Comparison of ENCODE assay signal across 8 mouse cellular contexts in genomic region chr19:15985172-15985713, GRCm38 (mm10). TPM values are rescaled to one million over a fixed set of nuclear protein-coding genes. Genes with fewer than 3 reads are reported as not detected.
DNase-seq lines count a peak whose midpoint lies in the region; ATAC-seq and TF ChIP-seq lines count a peak whose summit lies in the region.

No protein-coding gene starts in this region.

- no peak for TF ChIP-seq EP300 in heart, adult 2 months (IDR thresholded peaks at IDR 0.05; ENCODE audit: insufficient read depth, low read depth, low read length)

- ATAC-seq in forebrain, embryonic 11.5 days (replicated peaks; ENCODE audit: low FRiP score): no peak
- ATAC-seq in liver, embryonic 12.5 days: no peak; the same call in 1 of the 2 replicates

- WGBS in heart, adult 2 months: 27% methylated on average over 10 of the region's 10 CpGs
- 29% methylated on average over 10 of the region's 10 CpGs for WGBS in forebrain, embryonic 11.5 days
- WGBS in liver, embryonic 12.5 days (ENCODE audit: insufficient replicate concordance): 25% methylated on average over 10 of the region's 10 CpGs

- peak overlapping the region; percentile 57 for H3K4me2 ChIP-seq in forebrain, embryonic 11.5 days (ENCODE audit: low read depth, low read length, severe bottlenecking)
- peak overlapping the region; percentile 92 for H3K4me2 ChIP-seq in liver, embryonic 12.5 days

- H3K79me3 ChIP-seq in C2C12 (ENCODE audit: low read depth): peaks cover 3% of the 10 kb centered on the region

- peak overlapping the region; percentile 32 for H3ac ChIP-seq in C2C12 (ENCODE audit: control insufficient read depth, insufficient read length, low read depth)

- DNase-seq in heart, adult 2 months: no peak
- DNase-seq in heart, postnatal 14 days: no peak
- DNase-seq in forebrain, embryonic 11.5 days (ENCODE audit: low spot score): no peak
- no peak for DNase-seq in embryo, embryonic 9.5 days (ENCODE audit: extremely low spot score)
- DNase-seq in adrenal gland, postnatal 4 days (ENCODE audit: low spot score in 2 of 2): no peak
- DNase-seq in B cell, adult 2 months: no peak

- H3K27me3 ChIP-seq in heart, adult 2 months (ENCODE audit: control insufficient read depth, insufficient read depth, low read length): no peaks in the 10 kb centered on the region
- H3K27me3 ChIP-seq in C2C12 (ENCODE audit: control insufficient read depth, insufficient read depth, insufficient read length): no peaks in the 10 kb centered on the region
- H3K27me3 ChIP-seq in forebrain, embryonic 11.5 days (ENCODE audit: control insufficient read depth, insufficient read depth, low read length): no peaks in the 10 kb centered on the region
- no peaks in the 10 kb centered on the region for H3K27me3 ChIP-seq in liver, embryonic 12.5 days (replicated peaks)

- H3K36me3 ChIP-seq in heart, adult 2 months (ENCODE audit: control insufficient read depth, insufficient read depth, low read length): no peaks in the 10 kb centered on the region
- H3K36me3 ChIP-seq in C2C12 (ENCODE audit: control insufficient read depth, insufficient read depth): no peaks in the 10 kb centered on the region
- no peaks in the 10 kb centered on the region for H3K36me3 ChIP-seq in forebrain, embryonic 11.5 days (ENCODE audit: control insufficient read depth, insufficient read depth, low read length)
- peaks cover 10% of the 10 kb centered on the region; the same call in 1 of the 2 replicates for H3K36me3 ChIP-seq in liver, embryonic 12.5 days

- no peak for TF ChIP-seq CTCF in heart, adult 2 months (IDR thresholded peaks at IDR 0.05)
- TF ChIP-seq CTCF in C2C12 (IDR thresholded peaks at IDR 0.05; ENCODE audit: control insufficient read depth, insufficient read depth, insufficient read length): no peak

- peaks cover 1% of the 10 kb centered on the region; the same call in 1 of the 2 replicates for H3K4me1 ChIP-seq in heart, adult 2 months (ENCODE audit: control insufficient read depth, insufficient read depth, low read length)
- 0 out of 2 replicates have a peak, but pooled peaks cover 6% of the 10 kb centered on the region for H3K4me1 ChIP-seq in forebrain, embryonic 11.5 days (replicated peaks; ENCODE audit: control insufficient read depth, insufficient read depth, low read length)
- H3K4me1 ChIP-seq in liver, embryonic 12.5 days: peaks cover 24% of the 10 kb centered on the region

- H3K4me3 ChIP-seq in heart, adult 2 months: peak overlapping the region; percentile 93
- H3K4me3 ChIP-seq in C2C12 (ENCODE audit: insufficient read depth, poor library complexity, severe bottlenecking): peak overlapping the region; percentile 71
- H3K4me3 ChIP-seq in forebrain, embryonic 11.5 days (ENCODE audit: low read depth, low read length): peak overlapping the region; percentile 88
- H3K4me3 ChIP-seq in liver, embryonic 12.5 days: peak overlapping the region; percentile 82

- no peaks in the 10 kb centered on the region for H3K9me3 ChIP-seq in forebrain, embryonic 11.5 days (ENCODE audit: control insufficient read depth, low read length)
- no peaks in the 10 kb centered on the region for H3K9me3 ChIP-seq in liver, embryonic 12.5 days (replicated peaks)

- intact Hi-C loops in heart, adult 2 months (cut with DNase I): no loop called here
- intact Hi-C loops in heart, postnatal 14 days (cut with DNase I): no loop called here

- no peak overlapping the region for H3K9ac ChIP-seq in heart, adult 2 months (ENCODE audit: low read depth, low read length)
- H3K9ac ChIP-seq in forebrain, embryonic 11.5 days (ENCODE audit: low read length): peak overlapping the region; percentile 95
- peak overlapping the region; percentile 86; the same call in 1 of the 2 replicates for H3K9ac ChIP-seq in liver, embryonic 12.5 days

- TF ChIP-seq POLR2A in heart, adult 2 months (IDR thresholded peaks at IDR 0.05; ENCODE audit: insufficient read depth, low read depth, low read length): no peak

- peak overlapping the region; percentile 70; the same call in 1 of the 2 replicates for H3K27ac ChIP-seq in heart, adult 2 months
- no peak overlapping the region; the same call in 1 of the 2 replicates for H3K27ac ChIP-seq in forebrain, embryonic 11.5 days (ENCODE audit: low read depth, low read length)
- no peak overlapping the region for H3K27ac ChIP-seq in liver, embryonic 12.5 days

- no peaks in the 10 kb centered on the region for H3K79me2 ChIP-seq in heart, adult 2 months (replicated peaks; ENCODE audit: control insufficient read depth, insufficient read depth, low read length)
- peaks cover 19% of the 10 kb centered on the region for H3K79me2 ChIP-seq in C2C12 (ENCODE audit: control insufficient read depth, insufficient read depth)

TF ChIP-seq in C2C12, 6 proteins besides CTCF, POLR2A, EP300 and RAD21:
- TF ChIP-seq USF1 (IDR thresholded peaks at IDR 0.05; ENCODE audit: low read depth): no peak
- TF ChIP-seq FOSL1 (IDR thresholded peaks at IDR 0.05; ENCODE audit: insufficient read depth, low read length, poor library complexity, severe bottlenecking): no peak
- TF ChIP-seq MYOG (IDR thresholded peaks at IDR 0.05; ENCODE audit: control insufficient read depth, extremely low read depth, insufficient read length): no peak
- TF ChIP-seq MYOD1 (IDR thresholded peaks at IDR 0.05; ENCODE audit: control insufficient read depth, insufficient read length, low read depth): no peak
- no peak for TF ChIP-seq MAX (IDR thresholded peaks at IDR 0.05)
TF ChIP-seq in C2C12: peak in this region for 0.

RNA-seq across cellular contexts. Expression of gene Cep78, which starts 0.5 kb away (rescaled TPM):
- total RNA-seq in heart, adult 2 months (2021): 1 to 10 TPM; 3.6 to 3.8 TPM
- polyA plus RNA-seq in heart, adult 2 months (2012; rRNA removed): 1.6 and 2.4 TPM in 2 replicates
- 1 to 10 TPM; 3.2 to 3.7 TPM for total RNA-seq in heart, postnatal 14 days (2021)
- 7.5 TPM for polyA plus RNA-seq in C2C12 (2012; fragmentation: generic; extraction: Trizol)
- polyA plus RNA-seq in forebrain, embryonic 11.5 days (2014; fragmentation: Nextera tagmentation; extraction: Ambion mirVana): 68.7 TPM in 2 replicates
- 17.6 and 18.3 TPM in 2 replicates for polyA plus RNA-seq in liver, embryonic 12.5 days (2016; fragmentation: Nextera tagmentation; extraction: Ambion mirVana)
- total RNA-seq in adrenal gland, postnatal 4 days (2021): 10 to 100 TPM; 16.2 to 17.2 TPM

RNA-seq across cellular contexts. Expression of gene Psat1, which starts 38.1 kb away (rescaled TPM):
- total RNA-seq in heart, adult 2 months (2021): 1 to 10 TPM; 2.3 to 3.5 TPM
- 2.4 and 2.8 TPM in 2 replicates for polyA plus RNA-seq in heart, adult 2 months (2012; rRNA removed)
- total RNA-seq in heart, postnatal 14 days (2021): 1 to 10 TPM; 4.8 to 6.3 TPM
- 292 TPM for polyA plus RNA-seq in C2C12 (2012; fragmentation: generic; extraction: Trizol)
- polyA plus RNA-seq in forebrain, embryonic 11.5 days (2014; fragmentation: Nextera tagmentation; extraction: Ambion mirVana): 137 and 142 TPM in 2 replicates
- 181 and 191 TPM in 2 replicates for polyA plus RNA-seq in liver, embryonic 12.5 days (2016; fragmentation: Nextera tagmentation; extraction: Ambion mirVana)
- total RNA-seq in adrenal gland, postnatal 4 days (2021): 10 to 100 TPM; 63.3 to 69.9 TPM

Comparison
In these comparisons a context has a peak if more than half of its experiments do, and no peak if none do; other contexts are left out.
1. RNA of gene Psat1, which starts 38.1 kb away (polyA plus RNA-seq): 292 TPM in C2C12 (single experiment), 181 to 191 TPM in liver, embryonic 12.5 days and 137 to 142 TPM in forebrain, embryonic 11.5 days; 2.4 to 2.8 TPM in heart, adult 2 months; every median in the first group is over 10 times any median in the second.
2. Peak in every context shown above with its lines, with median percentiles within 50 percentile points of each other: H3K4me3 ChIP-seq.